Mouse (Mus musculus) CH12.LX (cell line): ENCODE measurements around the gene Zfpm1.

ENCODE experiments used
- CTCF ChIP-seq, 2 experiments: IDR thresholded peaks in 1 of 2; conservative IDR thresholded peaks in 1 of 2; 2 replicates each; pipeline ENCODE4 v1.5.1; 2011 to 2012; ENCODE audit warnings: low read depth in 2 of 2, low read length in 2 of 2, improper control_type of control experiment in 1 of 2, inconsistent platforms in 1 of 2, mild to moderate bottlenecking in 1 of 2, moderate library complexity in 1 of 2
- ETS1 ChIP-seq: conservative IDR thresholded peaks from 2 replicates; pipeline ENCODE4 v1.6.1; 2012; ENCODE audit warnings: low read depth, mild to moderate bottlenecking, inconsistent platforms, low read length, improper control_type of control experiment, moderate library complexity
- MAX ChIP-seq: IDR thresholded peaks from 2 replicates; pipeline ENCODE4 v1.6.1; 2011; ENCODE audit warnings: low read length, improper control_type of control experiment
- POLR2A ChIP-seq: IDR thresholded peaks from 2 replicates; pipeline ENCODE4 v1.6.1; 2011; ENCODE audit warnings: low read depth, mild to moderate bottlenecking, improper control_type of control experiment, low read length
- POLR2AphosphoS2 ChIP-seq: IDR thresholded peaks from 2 replicates; pipeline ENCODE4 v1.6.1; 2011; ENCODE audit warnings: low read depth, low read length, improper control_type of control experiment
- SIN3A ChIP-seq: IDR thresholded peaks from 2 replicates; pipeline ENCODE4 v1.6.1; 2012; ENCODE audit warnings: low read length, improper control_type of control experiment, inconsistent platforms
- TBP ChIP-seq: conservative IDR thresholded peaks from 2 replicates; pipeline ENCODE4 v1.6.1; 2011; ENCODE audit warnings: low read depth, low read length, improper control_type of control experiment
- TCF12 ChIP-seq: IDR thresholded peaks from 2 replicates; pipeline ENCODE4 v1.6.1; 2014; ENCODE audit warnings: low read depth, mild to moderate bottlenecking, inconsistent platforms, low read length, improper control_type of control experiment
- ZC3H11A ChIP-seq: IDR thresholded peaks from 2 replicates; pipeline ENCODE4 v1.6.1; 2012; ENCODE audit warnings: low read depth, mild to moderate bottlenecking, inconsistent platforms, low read length, improper control_type of control experiment
- ZKSCAN1 ChIP-seq: IDR thresholded peaks from 2 replicates; pipeline ENCODE4 v1.6.1; 2012; ENCODE audit warnings: low read depth, inconsistent platforms, low read length, improper control_type of control experiment, borderline replicate concordance
- ZNF384 ChIP-seq: IDR thresholded peaks from 2 replicates; pipeline ENCODE4 v1.6.1; 2012; ENCODE audit warnings: low read depth, low read length, improper control_type of control experiment, inconsistent platforms

DNA sequence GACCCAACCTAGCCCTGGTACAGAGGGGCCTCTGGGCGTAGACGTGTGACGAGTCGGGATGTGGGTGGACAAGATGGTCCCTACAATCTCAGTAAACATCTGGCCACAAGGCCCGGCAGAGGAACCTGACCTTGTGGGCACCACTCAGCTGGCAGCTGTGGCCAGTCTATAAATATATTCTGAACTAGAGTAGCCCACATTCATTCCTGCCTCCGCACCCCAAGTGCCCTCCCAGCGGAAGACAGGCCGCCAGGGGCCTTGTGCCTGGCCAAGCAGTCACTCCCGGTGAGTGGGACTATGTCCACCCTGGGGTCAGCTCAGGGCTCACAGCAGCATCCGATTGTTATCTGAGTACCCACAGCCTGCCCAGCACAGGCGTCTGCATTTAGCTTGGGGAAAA lies 43.7 kb upstream of the Zfpm1 start:
- TF ChIP-seq CTCF (conservative IDR thresholded peaks at IDR 0.05 in 1 of 2, IDR thresholded peaks at IDR 0.05 in 1 of 2; ENCODE audit: low read depth in 2 of 2, low read length in 2 of 2), result no peak
- TF ChIP-seq POLR2A, result no peak
- no peak for TF ChIP-seq MAX
- no peak for TF ChIP-seq TCF12
- TF ChIP-seq POLR2AphosphoS2, result no peak
- TF ChIP-seq SIN3A, result no peak
- no peak for TF ChIP-seq ZC3H11A
- no peak for TF ChIP-seq TBP
- TF ChIP-seq ZNF384, result no peak
- no peak for TF ChIP-seq ZKSCAN1
- no peak for TF ChIP-seq ETS1
